21 mouse cellular contexts compared by ENCODE assay signal in the genomic region with DNA sequence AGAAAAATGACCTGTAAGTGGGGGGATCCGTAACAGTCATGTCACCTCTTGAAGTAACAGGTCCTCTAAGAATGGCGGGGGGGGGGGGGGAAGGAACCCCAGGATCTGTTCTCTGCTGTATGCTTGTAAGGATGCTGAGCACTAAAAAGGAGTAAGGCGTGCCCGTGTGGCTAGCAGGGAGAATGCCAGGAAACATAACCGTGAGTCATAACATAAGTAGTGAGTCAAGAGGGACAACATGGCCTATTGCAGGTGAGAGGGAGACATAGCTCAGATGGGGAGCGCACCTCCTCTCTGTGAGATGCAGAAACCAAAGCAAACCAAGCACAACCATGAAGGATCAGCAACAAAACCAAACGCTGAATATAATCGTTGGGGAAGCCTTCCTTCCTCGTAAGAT. TPM values are rescaled to one million over a fixed set of nuclear protein-coding genes. Genes with fewer than 3 reads are reported as not detected.
"Had no signal": no experiment of that assay in that cellular context is flagged by ENCODE, and none has a peak within 500 bp of the region (broad histone marks: within the 10 kb centered on the region; RNA-seq: fewer than 3 reads in every experiment).

No protein-coding gene starts in this region.

- H3K4me3 ChIP-seq: neural tube, embryonic 13.5 days; neural tube, embryonic 15.5 days; stomach, embryonic 15.5 days had no signal

- H3K27me3 ChIP-seq: neural tube, embryonic 13.5 days; neural tube, embryonic 15.5 days; stomach, embryonic 15.5 days had no signal

- H3K9ac ChIP-seq: neural tube, embryonic 13.5 days; neural tube, embryonic 15.5 days; stomach, embryonic 15.5 days had no signal

- H3K36me3 ChIP-seq: neural tube, embryonic 13.5 days; neural tube, embryonic 15.5 days; stomach, embryonic 15.5 days had no signal

- H3K27ac ChIP-seq: neural tube, embryonic 13.5 days; neural tube, embryonic 15.5 days; stomach, embryonic 15.5 days; stomach, postnatal 0 days had no signal

- DNase-seq: retina, postnatal 1 day; right cerebral cortex, adult 18-20 months; right cerebral cortex, postnatal 14 days; right cerebral cortex, postnatal 25 days; right cerebral cortex, postnatal 4 days; spleen, adult 18-20 months; thymus, adult 18-20 months; thymus, adult 2 months; thymus, postnatal 14 days; thymus, postnatal 25 days; thymus, postnatal 36 days; thymus, postnatal 4 days had no signal

- H3K9me3 ChIP-seq: neural tube, embryonic 13.5 days; neural tube, embryonic 15.5 days; stomach, embryonic 15.5 days had no signal

- H3K4me2 ChIP-seq: neural tube, embryonic 13.5 days; neural tube, embryonic 15.5 days; stomach, embryonic 15.5 days had no signal

- H3K4me1 ChIP-seq: neural tube, embryonic 13.5 days; neural tube, embryonic 15.5 days; stomach, embryonic 15.5 days had no signal

RNA-seq across cellular contexts. Expression of a gene that starts 55.8 kb away (rescaled TPM):
- total RNA-seq: neutrophil, adult 5-6 weeks had no signal
- polyA plus RNA-seq: small intestine, adult 2 months; spleen, adult 2 months; stomach, embryonic 16.5 days; thymus, postnatal 0 days had no signal
